Mouse (Mus musculus): ENCODE results near the gene Pccb. TPM values are rescaled to one million over a fixed set of nuclear protein-coding genes. Genes with fewer than 3 reads are reported as not detected.

The Pccb gene
- 83.9 TPM for polyA plus RNA-seq (2014; fragmentation: Illumina TruSeq; extraction: RNeasy Lipid Tissue Mini Kit (QIAGEN cat#74804); ENCODE audit: low read depth, low replicate concordance)

DNA sequence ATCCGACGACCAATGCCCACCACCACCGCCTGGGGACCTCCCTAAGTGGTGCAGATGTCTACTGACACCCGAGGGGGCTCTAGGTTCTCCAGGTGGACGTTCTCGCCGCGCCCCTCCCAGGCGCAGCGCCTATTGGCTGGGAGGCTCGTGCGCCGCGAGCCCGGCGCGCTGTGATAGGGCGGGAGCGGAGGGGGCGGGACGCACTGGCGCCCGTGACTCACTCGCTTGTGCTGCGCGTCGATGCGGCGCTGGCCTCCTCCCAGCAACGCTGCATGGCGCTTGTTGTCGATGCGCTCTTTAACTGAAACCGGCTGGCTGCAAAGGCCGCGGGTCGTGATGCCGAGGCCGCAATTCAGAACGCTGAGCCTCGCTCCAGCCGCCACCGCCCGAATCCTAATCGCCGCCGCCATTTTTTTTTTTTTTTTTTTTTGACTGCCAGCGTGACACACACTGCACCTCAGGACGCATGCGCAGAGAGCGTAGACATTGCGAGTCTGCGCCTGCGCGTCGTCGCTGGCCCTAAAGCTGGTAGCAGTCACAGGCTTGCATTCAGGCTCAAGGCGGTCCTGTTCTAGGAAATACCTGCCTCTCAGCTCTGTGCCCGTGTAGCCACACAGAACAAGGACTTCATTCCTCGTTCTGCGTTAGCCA, at the start of gene Pccb:
Pccb (minus strand) TSS at position 451 of the 651 bp plus-strand sequence.

DNA sequence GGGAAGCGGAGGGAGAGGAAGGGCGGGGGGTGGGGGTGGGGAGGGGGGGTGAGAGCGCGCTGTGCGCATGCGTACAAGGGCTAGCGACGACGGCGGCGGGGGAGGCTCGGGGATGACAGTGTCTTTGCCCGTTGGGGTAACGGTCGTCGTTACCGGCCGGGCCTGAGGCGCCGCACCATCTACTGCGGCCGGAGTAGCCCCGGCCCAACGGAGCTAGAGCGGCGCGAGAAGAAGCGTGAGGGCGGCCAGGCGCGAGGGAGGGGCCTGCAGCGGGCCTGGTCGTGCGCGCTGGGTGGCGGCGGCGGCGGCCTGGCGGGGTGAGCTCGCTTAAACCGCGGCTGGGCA, 39.3 kb upstream of the Pccb start, which contains the start of gene Msl2:
Msl2 (plus strand) TSS at position 115 of the 345 bp plus-strand sequence.

Other genes starting within 250 kb of the Pccb start
- 98.1 TPM for gene Msl2, start 39.2 kb upstream of the Pccb start, polyA plus RNA-seq (2014; fragmentation: Illumina TruSeq; extraction: RNeasy Lipid Tissue Mini Kit (QIAGEN cat#74804); ENCODE audit: low read depth, low replicate concordance)
- gene Ppp2r3a, start 216.9 kb upstream of the Pccb start, polyA plus RNA-seq (2014; fragmentation: Illumina TruSeq; extraction: RNeasy Lipid Tissue Mini Kit (QIAGEN cat#74804); ENCODE audit: low read depth, low replicate concordance) = 73.3 TPM